Mouse (Mus musculus) thymus, adult 2 months (tissue): Measurements from ENCODE around the gene Tmem209. TPM values are rescaled to one million over a fixed set of nuclear protein-coding genes. Genes with fewer than 3 reads are reported as not detected.

Source experiments
- DNase-seq: peaks from one replicate; pipeline ENCODE4 v3.0.0; 2021
- H3K27ac ChIP-seq: fragments of 200-500 bp; 2 replicates; pipeline ENCODE4 v1.5.1; 2012; ENCODE audit warnings: low read length, control low read depth; ENCODE audit not compliant: control insufficient read depth, insufficient read depth
- H3K27me3 ChIP-seq: fragments of 200-500 bp; 2 replicates; pipeline ENCODE4 v1.6.1; 2012; ENCODE audit warnings: mild to moderate bottlenecking, low read length, moderate library complexity, mixed read lengths; ENCODE audit not compliant: control insufficient read depth, insufficient read depth
- H3K36me3 ChIP-seq: fragments of 200-500 bp; 2 replicates; pipeline ENCODE4 v1.6.1; 2012; ENCODE audit warnings: mild to moderate bottlenecking, low read length, moderate library complexity; ENCODE audit not compliant: control insufficient read depth, insufficient read depth
- H3K4me1 ChIP-seq: fragments of 200-500 bp; replicated peaks from 2 replicates; pipeline ENCODE4 v1.6.1; 2012; ENCODE audit warnings: low read length; ENCODE audit not compliant: control insufficient read depth, insufficient read depth
- H3K4me3 ChIP-seq: fragments of 200-500 bp; 2 replicates; pipeline ENCODE4 v1.5.1; 2012; ENCODE audit warnings: mild to moderate bottlenecking, low read length, control low read depth, moderate library complexity; ENCODE audit not compliant: control insufficient read depth, insufficient read depth
- CTCF ChIP-seq: fragments of 200-500 bp; IDR thresholded peaks from 2 replicates; pipeline ENCODE4 v1.5.1; 2012; ENCODE audit warnings: mild to moderate bottlenecking, control low read depth, low read length, moderate library complexity, borderline replicate concordance; ENCODE audit not compliant: control insufficient read depth, poor library complexity, insufficient read depth; ENCODE audit errors: extremely low read depth
- POLR2A ChIP-seq: fragments of 200-500 bp; IDR thresholded peaks from 2 replicates; pipeline ENCODE4 v1.6.1; 2012; ENCODE audit warnings: mild to moderate bottlenecking, low read length, control low read depth, moderate library complexity; ENCODE audit not compliant: control insufficient read depth, poor library complexity, insufficient read depth; ENCODE audit errors: extremely low read depth
- WGBS: fragments of 180-500 bp; shearing (Covaris S2); methylation state at CpG from one replicate; pipeline ENCODE4 v1.1.7; 2018; 5-methylcytosine and 5-hydroxymethylcytosine counted together
- polyA plus RNA-seq: library from polyadenylated mRNA; depleted of rRNA; stranded (reverse); fragments of >200 nt; gene quantifications from 2 replicates; pipeline ENCODE4 v1.2.3, GENCODE M21; 2012

Gene Tmem209
- polyA plus RNA-seq, 1 experiment: 80.2 TPM

GRCm38 (mm10) chr6:30551644-30552580 lies 42.3 kb upstream of the Tmem209 start:
- WGBS: 53% methylated on average over 23 of the region's 23 CpGs
- TF ChIP-seq POLR2A (no peak), CTCF (no peak)
- Histone ChIP-seq H3K27ac (no peak overlapping the region), H3K27me3 (no peaks in the 10 kb centered on the region), H3K4me3 (no peak overlapping the region), H3K4me1 (no peaks in the 10 kb centered on the region; the same call in 1 of the 2 replicates), H3K36me3 (no peaks in the 10 kb centered on the region)
- DNase-seq: no peak

DNA sequence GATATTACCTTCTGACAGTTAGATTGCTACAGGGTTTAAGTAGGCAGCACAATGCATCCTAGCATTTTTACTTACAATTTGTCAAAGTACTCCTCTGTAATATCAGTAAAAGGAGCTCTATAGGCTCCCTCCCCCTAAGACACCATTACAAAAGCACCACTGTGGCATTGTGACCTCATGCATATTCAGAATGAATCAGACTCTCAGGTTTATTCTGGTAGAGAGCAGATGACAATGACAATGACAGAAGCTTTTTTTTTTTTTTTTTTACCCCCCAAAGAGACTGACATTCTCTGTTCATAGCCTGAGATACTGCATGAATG lies 41.6 kb upstream of the Tmem209 start:
- H3K27me3 ChIP-seq: no peaks in the 10 kb centered on the region

GRCm38 (mm10) chr6:30550496-30551192 lies 41.1 kb upstream of the Tmem209 start:
- no peak overlapping the region for H3K4me3 ChIP-seq
- 72% methylated on average over 7 of the region's 7 CpGs for WGBS
- H3K36me3 ChIP-seq: no peaks in the 10 kb centered on the region
- H3K27me3 ChIP-seq: no peaks in the 10 kb centered on the region
- no peak overlapping the region for H3K27ac ChIP-seq
- no peak for DNase-seq
- TF ChIP-seq CTCF: no peak
- TF ChIP-seq POLR2A: no peak
- H3K4me1 ChIP-seq: no peaks in the 10 kb centered on the region; the same call in 1 of the 2 replicates

More for the DNA sequence above, 41.6 kb upstream of the Tmem209 start:
- TF ChIP-seq CTCF: no peak
- no peak for TF ChIP-seq POLR2A
- Histone ChIP-seq H3K4me3 (no peak overlapping the region), H3K27ac (no peak overlapping the region), H3K4me1 (no peaks in the 10 kb centered on the region; the same call in 1 of the 2 replicates), H3K36me3 (no peaks in the 10 kb centered on the region)
- DNase-seq: no peak

DNA sequence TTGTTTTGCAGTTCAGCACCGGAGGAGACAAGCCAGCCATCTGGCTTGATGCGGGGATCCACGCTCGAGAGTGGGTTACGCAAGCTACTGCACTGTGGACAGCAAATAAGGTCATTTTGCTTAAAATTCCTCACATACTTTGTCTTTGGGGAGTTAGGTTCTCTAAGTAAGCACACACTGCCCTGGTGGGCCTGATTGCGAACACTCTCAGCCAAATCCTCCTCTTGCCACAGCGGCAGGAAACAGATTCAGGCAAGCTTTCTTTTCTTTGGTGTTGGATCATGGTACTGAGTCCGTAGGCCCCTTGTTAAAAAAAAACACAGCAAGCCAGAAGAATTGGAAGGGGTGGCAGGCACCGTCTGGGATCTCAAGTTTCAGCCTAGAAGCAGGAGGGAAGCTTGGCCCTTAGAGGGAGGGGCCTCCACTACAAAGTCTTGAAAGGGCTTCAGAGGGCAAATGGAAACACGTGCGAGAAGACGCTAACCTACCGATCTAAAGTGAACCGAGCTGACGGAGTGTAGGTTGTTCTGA lies 39.7 kb upstream of the Tmem209 start:
- WGBS: 86% methylated on average over 15 of the region's 15 CpGs
- Histone ChIP-seq H3K4me1 (no peaks in the 10 kb centered on the region; the same call in 1 of the 2 replicates), H3K27ac (no peak overlapping the region), H3K36me3 (no peaks in the 10 kb centered on the region), H3K4me3 (no peak overlapping the region), H3K27me3 (no peaks in the 10 kb centered on the region)
- DNase-seq: no peak
- TF ChIP-seq CTCF (no peak), POLR2A (no peak)

GRCm38 (mm10) chr6:30547656-30548306 lies 38.2 kb upstream of the Tmem209 start:
- TF ChIP-seq CTCF: no peak
- no peak for TF ChIP-seq POLR2A
- H3K27me3 ChIP-seq: no peaks in the 10 kb centered on the region
- WGBS: 78% methylated on average over 9 of the region's 9 CpGs
- H3K4me1 ChIP-seq: no peaks in the 10 kb centered on the region; the same call in 1 of the 2 replicates
- H3K36me3 ChIP-seq: no peaks in the 10 kb centered on the region
- no peak for DNase-seq
- H3K27ac ChIP-seq: no peak overlapping the region
- no peak overlapping the region for H3K4me3 ChIP-seq

- H3K27ac ChIP-seq: no peak overlapping the region
- peak overlapping the region; percentile 0; the same call in 1 of the 2 replicates for H3K4me3 ChIP-seq
- 6% methylated on average over 11 of the region's 17 CpGs for WGBS
- TF ChIP-seq POLR2A: no peak
- no peak for TF ChIP-seq CTCF
- H3K27me3 ChIP-seq: no peaks in the 10 kb centered on the region
- no peaks in the 10 kb centered on the region for H3K36me3 ChIP-seq
- no peaks in the 10 kb centered on the region; the same call in 1 of the 2 replicates for H3K4me1 ChIP-seq
- no peak for DNase-seq
Measured at GRCm38 (mm10) chr6:30547274-30547645, 37.7 kb upstream of the Tmem209 start.
